Mouse (Mus musculus) cerebellum, adult 11 months (tissue): ENCODE results near the gene Zfp689.

Experiments
- DNase-seq: peaks from one replicate; pipeline ENCODE4 v3.0.0; 2022

Gene Zfp689

GRCm38 (mm10) chr7:127393944-127394333 lies 55.0 kb downstream of the Zfp689 start:
- DNase-seq = no peak

GRCm38 (mm10) chr7:127393157-127393943 lies 55.6 kb downstream of the Zfp689 start, which contains the start of gene E430018J23Rik:
E430018J23Rik (minus strand) TSS chr7:127393629.
- DNase-seq = peak; percentile 97

GRCm38 (mm10) chr7:127392251-127392824 lies 56.6 kb downstream of the Zfp689 start:
- no peak for DNase-seq
